Mouse (Mus musculus) liver, embryonic 15.5 days (tissue): ENCODE measurements around the gene Trim44. TPM values are rescaled to one million over a fixed set of nuclear protein-coding genes. Genes with fewer than 3 reads are reported as not detected.

ENCODE experiments used
- ATAC-seq: fragments of 200-750 bp; cut with Nextera tagmentation; 2 replicates; pipeline ENCODE4 v1.8.0; 2017; ENCODE audit warnings: moderate number of reproducible peaks, mild to moderate bottlenecking, moderate library complexity; ENCODE audit not compliant: insufficient read depth
- H3K27ac ChIP-seq: fragments of 300-500 bp; sonication (generic); replicated peaks from 2 replicates; pipeline ENCODE4 v1.5.1; 2015; ENCODE audit warnings: mild to moderate bottlenecking, inconsistent platforms
- H3K27me3 ChIP-seq: fragments of 300-500 bp; sonication (generic); 2 replicates; pipeline ENCODE4 v1.6.1; 2015; ENCODE audit warnings: mild to moderate bottlenecking, inconsistent platforms
- H3K36me3 ChIP-seq: fragments of 300-500 bp; sonication (generic); replicated peaks from 2 replicates; pipeline ENCODE4 v1.6.1; 2015; ENCODE audit warnings: moderate library complexity, mild to moderate bottlenecking, inconsistent platforms
- H3K4me1 ChIP-seq: fragments of 300-500 bp; sonication (generic); replicated peaks from 2 replicates; pipeline ENCODE4 v1.6.1; 2015; ENCODE audit warnings: inconsistent platforms
- H3K4me2 ChIP-seq: fragments of 300-500 bp; sonication (generic); 2 replicates; pipeline ENCODE4 v1.6.1; 2015; ENCODE audit warnings: moderate library complexity, mild to moderate bottlenecking, inconsistent platforms
- H3K4me3 ChIP-seq: fragments of 300-500 bp; sonication (generic); replicated peaks from 2 replicates; pipeline ENCODE4 v1.5.1; 2015; ENCODE audit warnings: mild to moderate bottlenecking, inconsistent platforms
- H3K9ac ChIP-seq: fragments of 300-500 bp; sonication (generic); 2 replicates; pipeline ENCODE4 v1.6.1; 2015; ENCODE audit warnings: moderate library complexity, mild to moderate bottlenecking, inconsistent platforms
- H3K9me3 ChIP-seq: fragments of 300-500 bp; sonication (generic); replicated peaks from 2 replicates; pipeline ENCODE4 v1.6.1; 2016; ENCODE audit warnings: inconsistent platforms
- WGBS: fragments of 180-500 bp; shearing (Covaris S2); methylation state at CpG from one replicate; pipeline ENCODE4 v1.1.7; 2015; ENCODE audit warnings: mixed read lengths; ENCODE audit not compliant: insufficient replicate concordance; 5-methylcytosine and 5-hydroxymethylcytosine counted together
- polyA plus RNA-seq: library from polyadenylated mRNA; unstranded; fragments of >200 nt; fragmentation: Nextera tagmentation; extraction: Ambion mirVana; gene quantifications from 2 replicates; pipeline ENCODE4 v1.2.1, GENCODE M21; 2015

Gene Trim44
- polyA plus RNA-seq, 1 experiment from 2014 or later: 6.2 TPM

- Histone ChIP-seq H3K9me3 (no peaks in the 10 kb centered on the region), H3K4me1 (no peaks in the 10 kb centered on the region)
- ATAC-seq: no peak
Observed at GRCm38 (mm10) chr2:102437357-102438030, 29.9 kb upstream of the Trim44 start.

GRCm38 (mm10) chr2:102433879-102434278 is 26.3 kb upstream of the Trim44 start:
- Histone ChIP-seq H3K9ac (no peak overlapping the region), H3K27me3 (peaks cover 3% of the 10 kb centered on the region; the same call in 1 of the 2 replicates), H3K36me3 (no peaks in the 10 kb centered on the region), H3K4me3 (no peak overlapping the region), H3K27ac (no peak overlapping the region), H3K4me2 (no peak overlapping the region), H3K4me1 (no peaks in the 10 kb centered on the region), H3K9me3 (no peaks in the 10 kb centered on the region)
- ATAC-seq: no peak
- 85% methylated on average over 1 of the region's 1 CpGs for WGBS

More at GRCm38 (mm10) chr2:102437357-102438030, 29.9 kb upstream of the Trim44 start:
- H3K27ac ChIP-seq: no peak overlapping the region
- no peaks in the 10 kb centered on the region for H3K36me3 ChIP-seq
- H3K9ac ChIP-seq: no peak overlapping the region
- no peak overlapping the region for H3K4me3 ChIP-seq
- WGBS: 47% methylated on average over 8 of the region's 8 CpGs
- no peak overlapping the region for H3K4me2 ChIP-seq
- peaks cover 3% of the 10 kb centered on the region; the same call in 1 of the 2 replicates for H3K27me3 ChIP-seq

DNA sequence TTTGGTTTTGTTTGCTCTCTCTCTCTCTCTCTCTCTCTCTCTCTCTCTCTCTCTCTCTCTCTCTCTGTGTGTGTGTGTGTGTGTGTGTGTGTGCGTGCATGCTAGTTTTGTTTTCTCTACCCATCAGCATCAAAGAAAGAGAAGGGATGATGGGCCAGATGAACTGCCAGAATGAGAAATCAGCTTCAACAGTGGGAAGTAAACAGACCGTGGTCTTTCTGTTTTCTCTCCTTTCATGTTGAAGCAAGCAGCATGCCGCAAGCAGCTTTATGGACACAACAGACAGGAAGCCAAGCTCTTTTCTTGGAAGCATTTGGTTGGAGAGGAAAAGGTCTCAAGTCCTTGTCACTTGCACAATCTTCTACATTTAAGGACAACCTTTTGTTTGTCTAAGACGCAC is 23.5 kb upstream of the Trim44 start:
- Histone ChIP-seq H3K4me3 (no peak overlapping the region), H3K36me3 (no peaks in the 10 kb centered on the region), H3K27me3 (peaks cover 5% of the 10 kb centered on the region; the same call in 1 of the 2 replicates), H3K27ac (no peak overlapping the region), H3K9ac (no peak overlapping the region), H3K9me3 (no peaks in the 10 kb centered on the region), H3K4me2 (no peak overlapping the region), H3K4me1 (no peaks in the 10 kb centered on the region)
- WGBS: 30% methylated on average over 4 of the region's 4 CpGs
- ATAC-seq: no peak

DNA sequence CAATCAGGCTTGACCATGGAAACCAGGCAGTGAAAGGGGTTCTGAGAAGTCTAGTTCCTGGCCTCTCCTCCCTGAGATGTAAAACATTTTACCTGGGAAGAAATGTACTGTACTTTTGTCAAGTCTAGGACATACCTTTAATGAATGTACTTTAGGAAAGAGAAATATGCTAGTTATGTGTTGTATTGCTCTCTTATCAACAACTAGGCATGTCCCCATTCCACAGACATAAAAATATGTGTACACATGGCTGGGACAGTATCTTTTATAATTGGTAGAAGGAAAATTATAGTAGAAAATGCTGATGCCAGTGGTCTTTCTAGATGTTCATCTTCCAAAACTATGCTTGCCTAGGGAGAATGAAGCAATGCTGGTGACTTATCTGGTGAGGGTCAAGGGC is 20.3 kb upstream of the Trim44 start:
- H3K36me3 ChIP-seq: no peaks in the 10 kb centered on the region
- H3K4me1 ChIP-seq: no peaks in the 10 kb centered on the region
- ATAC-seq: no peak
- H3K9me3 ChIP-seq: no peaks in the 10 kb centered on the region
- 0 out of 2 replicates have a peak, but pooled peaks cover 3% of the 10 kb centered on the region for H3K27me3 ChIP-seq
- H3K4me3 ChIP-seq: no peak overlapping the region
- no peak overlapping the region for H3K27ac ChIP-seq
- no peak overlapping the region for H3K9ac ChIP-seq
- no peak overlapping the region for H3K4me2 ChIP-seq

- H3K4me2 ChIP-seq: no peak overlapping the region
- H3K4me3 ChIP-seq: no peak overlapping the region
- WGBS: 65% methylated on average over 3 of the region's 3 CpGs
- H3K9ac ChIP-seq: no peak overlapping the region
- ATAC-seq: no peak
- H3K27ac ChIP-seq: no peak overlapping the region
- 0 out of 2 replicates have a peak, but pooled peaks cover 3% of the 10 kb centered on the region for H3K27me3 ChIP-seq
- H3K9me3 ChIP-seq: no peaks in the 10 kb centered on the region
- H3K4me1 ChIP-seq: no peaks in the 10 kb centered on the region
- no peaks in the 10 kb centered on the region for H3K36me3 ChIP-seq
Observed at GRCm38 (mm10) chr2:102426434-102426833, 18.8 kb upstream of the Trim44 start.

- no peak for ATAC-seq
- Histone ChIP-seq H3K9me3 (no peaks in the 10 kb centered on the region), H3K4me3 (no peak overlapping the region), H3K27ac (no peak overlapping the region), H3K4me1 (no peaks in the 10 kb centered on the region), H3K27me3 (no peaks in the 10 kb centered on the region; the same call in 1 of the 2 replicates), H3K4me2 (no peak overlapping the region), H3K9ac (no peak overlapping the region), H3K36me3 (no peaks in the 10 kb centered on the region)
- WGBS: 74% methylated on average over 14 of the region's 14 CpGs
Observed at GRCm38 (mm10) chr2:102416149-102416743, 8.6 kb upstream of the Trim44 start.

GRCm38 (mm10) chr2:102412738-102413137 is 5.1 kb upstream of the Trim44 start:
- no peak overlapping the region for H3K4me2 ChIP-seq
- H3K4me3 ChIP-seq: no peak overlapping the region
- 24% methylated on average over 2 of the region's 2 CpGs for WGBS
- H3K27ac ChIP-seq: no peak overlapping the region
- H3K4me1 ChIP-seq: no peaks in the 10 kb centered on the region
- no peaks in the 10 kb centered on the region for H3K36me3 ChIP-seq
- H3K27me3 ChIP-seq: no peaks in the 10 kb centered on the region
- no peak overlapping the region for H3K9ac ChIP-seq
- ATAC-seq: no peak
- no peaks in the 10 kb centered on the region for H3K9me3 ChIP-seq

GRCm38 (mm10) chr2:102410615-102411014 is 3.0 kb upstream of the Trim44 start:
- H3K4me3 ChIP-seq: no peak overlapping the region
- H3K36me3 ChIP-seq: no peaks in the 10 kb centered on the region
- H3K4me2 ChIP-seq: no peak overlapping the region
- H3K9ac ChIP-seq: no peak overlapping the region
- H3K27me3 ChIP-seq: no peaks in the 10 kb centered on the region
- 75% methylated on average over 4 of the region's 4 CpGs for WGBS
- no peaks in the 10 kb centered on the region for H3K9me3 ChIP-seq
- H3K27ac ChIP-seq: no peak overlapping the region
- H3K4me1 ChIP-seq: no peaks in the 10 kb centered on the region
- ATAC-seq: no peak

DNA sequence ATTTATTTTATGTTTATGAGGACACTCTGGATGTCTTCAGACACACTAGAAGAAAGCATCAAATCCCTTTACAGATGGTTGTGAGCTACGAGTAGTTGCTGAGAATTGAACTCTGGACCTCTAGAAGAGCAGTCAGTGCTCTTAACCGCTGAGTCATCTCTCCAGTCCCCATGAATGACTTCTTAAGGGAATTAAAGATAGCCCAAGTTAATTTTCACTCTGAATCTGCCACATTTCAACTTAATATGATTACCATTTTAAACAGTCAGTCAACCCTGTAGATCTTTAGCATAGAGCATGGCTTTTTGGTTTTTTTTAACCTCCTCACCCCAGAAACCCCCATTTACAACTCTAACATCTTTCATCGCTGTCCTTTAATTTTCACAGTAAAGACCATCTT is 2.1 kb upstream of the Trim44 start:
- ATAC-seq: no peak
- WGBS: 68% methylated on average over 3 of the region's 3 CpGs
- Histone ChIP-seq H3K4me2 (no peak overlapping the region), H3K4me3 (no peak overlapping the region), H3K4me1 (no peaks in the 10 kb centered on the region), H3K9me3 (no peaks in the 10 kb centered on the region), H3K27ac (no peak overlapping the region), H3K9ac (no peak overlapping the region), H3K27me3 (no peaks in the 10 kb centered on the region), H3K36me3 (no peaks in the 10 kb centered on the region)

DNA sequence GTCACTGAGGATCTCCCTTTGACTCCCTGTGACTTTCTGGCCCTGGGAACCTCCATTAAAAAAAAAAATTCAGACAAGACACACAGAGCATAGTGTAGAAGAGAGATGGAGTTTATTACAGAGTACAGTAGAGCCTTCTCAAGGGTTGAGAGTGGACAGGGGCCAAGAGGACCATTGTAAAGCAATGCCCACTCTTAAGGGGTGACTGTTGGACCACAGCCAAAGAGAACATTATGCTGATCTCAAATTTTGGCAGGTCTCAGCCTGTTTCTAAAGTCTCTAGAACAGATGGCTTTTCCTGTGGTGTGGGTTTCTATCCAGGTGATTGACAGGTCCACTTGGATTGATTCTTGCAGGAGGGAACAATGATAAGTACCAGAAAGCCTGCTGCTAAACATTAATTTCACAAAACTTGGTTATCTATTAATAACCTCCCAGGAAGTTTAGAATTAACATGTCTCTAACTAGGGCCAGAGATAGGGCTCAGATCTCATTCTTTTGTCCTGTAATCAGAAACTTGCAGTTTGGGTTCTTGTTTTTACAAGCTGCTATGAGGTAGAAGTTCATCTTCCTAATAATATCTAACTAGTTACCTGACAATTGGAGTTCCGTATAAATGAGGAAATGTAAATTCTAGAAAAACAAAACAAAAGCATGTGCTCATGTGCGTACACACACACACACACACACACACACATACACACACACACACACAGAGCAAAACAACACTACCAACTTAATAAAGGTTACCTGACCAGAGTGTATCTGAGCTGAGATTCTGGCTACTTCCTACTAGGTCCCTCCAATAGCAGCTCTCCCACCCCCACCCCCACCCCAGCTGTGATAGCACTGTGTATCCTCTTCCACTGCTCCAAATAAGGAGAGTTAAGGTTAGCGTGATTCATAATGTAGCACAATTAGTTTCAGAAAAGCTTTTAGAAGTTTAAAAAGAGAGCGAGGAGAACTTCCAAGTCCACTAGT is 1.0 kb downstream of the Trim44 start:
- ATAC-seq: no peak
- no peaks in the 10 kb centered on the region for H3K36me3 ChIP-seq
- 64% methylated on average over 4 of the region's 4 CpGs for WGBS
- H3K4me2 ChIP-seq: no peak overlapping the region
- H3K9me3 ChIP-seq: no peaks in the 10 kb centered on the region
- H3K27ac ChIP-seq: no peak overlapping the region
- H3K4me1 ChIP-seq: peaks cover under 1% of the 10 kb centered on the region; the same call in 1 of the 2 replicates
- H3K9ac ChIP-seq: no peak overlapping the region
- no peak overlapping the region for H3K4me3 ChIP-seq
- H3K27me3 ChIP-seq: no peaks in the 10 kb centered on the region

DNA sequence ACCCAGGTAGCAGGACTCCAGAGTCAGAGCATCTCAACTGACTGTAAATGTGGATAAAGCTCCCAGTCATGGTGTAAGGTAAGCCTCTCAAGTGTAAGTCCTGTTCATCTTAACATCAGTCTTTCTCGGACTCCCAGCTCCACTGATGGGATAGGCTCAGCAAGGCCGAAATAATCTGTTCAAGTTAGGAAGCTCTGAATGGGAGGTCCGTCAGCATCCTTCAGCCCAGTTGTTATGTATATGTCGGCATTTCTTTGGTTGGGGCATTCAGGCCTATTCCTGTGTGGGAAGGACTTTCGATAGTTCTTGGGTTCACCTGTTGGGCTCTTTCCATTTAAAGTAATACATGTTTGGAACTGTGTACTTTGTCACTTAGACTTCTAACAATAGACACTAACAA is 3.6 kb downstream of the Trim44 start:
- H3K27me3 ChIP-seq: no peaks in the 10 kb centered on the region
- 77% methylated on average over 5 of the region's 5 CpGs for WGBS
- no peak overlapping the region for H3K27ac ChIP-seq
- H3K9me3 ChIP-seq: no peaks in the 10 kb centered on the region
- H3K36me3 ChIP-seq: no peaks in the 10 kb centered on the region
- ATAC-seq: no peak
- H3K9ac ChIP-seq: no peak overlapping the region
- H3K4me1 ChIP-seq: peaks cover 25% of the 10 kb centered on the region
- no peak overlapping the region for H3K4me3 ChIP-seq
- H3K4me2 ChIP-seq: no peak overlapping the region
